Mouse (Mus musculus) midbrain, embryonic 14.5 days (tissue): ENCODE data around the gene Ibsp. TPM values are rescaled to one million over a fixed set of nuclear protein-coding genes. Genes with fewer than 3 reads are reported as not detected.
A peak's percentile ranks its signal among the peaks of the same experiment; 100 is the strongest.

Experiments used
- ATAC-seq: fragments of 200-750 bp; cut with Nextera tagmentation; 2 replicates; pipeline ENCODE4 v1.8.0; 2017; ENCODE audit warnings: moderate number of reproducible peaks, moderate library complexity; ENCODE audit not compliant: low FRiP score, low TSS enrichment
- DNase-seq: peaks from one replicate; pipeline ENCODE4 v3.0.0-alpha.2; 2015
- H3K27ac ChIP-seq: fragments of 300-500 bp; sonication (generic); replicated peaks from 2 replicates; pipeline ENCODE4 v1.5.1; 2014; ENCODE audit warnings: mild to moderate bottlenecking, low read depth, low read length, moderate library complexity
- H3K27me3 ChIP-seq: fragments of 300-500 bp; sonication (generic); 2 replicates; pipeline ENCODE4 v1.6.1; 2014; ENCODE audit warnings: low read length, control low read depth, mixed read lengths; ENCODE audit not compliant: control insufficient read depth, insufficient read depth
- H3K36me3 ChIP-seq: fragments of 300-500 bp; sonication (generic); 2 replicates; pipeline ENCODE4 v1.6.1; 2014; ENCODE audit warnings: low read length, control low read depth; ENCODE audit not compliant: control insufficient read depth, insufficient read depth
- H3K4me1 ChIP-seq: fragments of 300-500 bp; sonication (generic); 2 replicates; pipeline ENCODE4 v1.6.1; 2014; ENCODE audit warnings: mild to moderate bottlenecking, antibody characterized with exemption, low read length, control low read depth; ENCODE audit not compliant: control insufficient read depth, insufficient read depth
- H3K4me2 ChIP-seq: fragments of 300-500 bp; sonication (generic); 2 replicates; pipeline ENCODE4 v1.6.1; 2014; ENCODE audit warnings: mild to moderate bottlenecking, low read length, moderate library complexity
- H3K4me3 ChIP-seq: fragments of 300-500 bp; sonication (generic); replicated peaks from 2 replicates; pipeline ENCODE4 v1.5.1; 2014; ENCODE audit warnings: low read depth, low read length
- H3K9ac ChIP-seq: fragments of 300-500 bp; sonication (generic); replicated peaks from 2 replicates; pipeline ENCODE4 v1.6.1; 2014; ENCODE audit warnings: mild to moderate bottlenecking, low read length, moderate library complexity
- H3K9me3 ChIP-seq: fragments of 300-500 bp; sonication (generic); 2 replicates; pipeline ENCODE4 v1.6.1; 2016; ENCODE audit warnings: low read length, control low read depth, mixed read lengths; ENCODE audit not compliant: control insufficient read depth
- WGBS: fragments of 180-500 bp; shearing (Covaris S2); extraction: QIAGEN DNeasy Blood & Tissue Kit; methylation state at CpG from one replicate; pipeline ENCODE4 v1.1.7; 2014; 5-methylcytosine and 5-hydroxymethylcytosine counted together
- polyA plus RNA-seq: library from polyadenylated mRNA; unstranded; fragments of >200 nt; fragmentation: Nextera tagmentation; extraction: Ambion mirVana; gene quantifications from 2 replicates; pipeline ENCODE4 v1.2.1, GENCODE M21; 2014

Gene Ibsp
- polyA plus RNA-seq, 1 experiment from 2014 or later = not detected

GRCm38 (mm10) chr5:104327389-104327788 lies 28.4 kb downstream of the Ibsp start:
- ATAC-seq (no peak), DNase-seq (no peak)
- WGBS = 83% methylated on average over 8 of the region's 8 CpGs
- Histone ChIP-seq H3K27ac (no peak overlapping the region), H3K9me3 (no peaks in the 10 kb centered on the region), H3K4me1 (no peaks in the 10 kb centered on the region), H3K4me3 (no peak overlapping the region), H3K36me3 (no peaks in the 10 kb centered on the region), H3K9ac (no peak overlapping the region), H3K27me3 (no peaks in the 10 kb centered on the region), H3K4me2 (no peak overlapping the region)

- no peak overlapping the region for H3K4me2 ChIP-seq
- H3K9me3 ChIP-seq = no peaks in the 10 kb centered on the region
- no peak overlapping the region for H3K9ac ChIP-seq
- H3K27ac ChIP-seq = no peak overlapping the region
- H3K27me3 ChIP-seq = no peaks in the 10 kb centered on the region
- H3K36me3 ChIP-seq = no peaks in the 10 kb centered on the region
- H3K4me3 ChIP-seq = no peak overlapping the region
- 0 out of 2 replicates have a peak, but pooled peaks have one; percentile 14 for ATAC-seq
- H3K4me1 ChIP-seq = no peaks in the 10 kb centered on the region
- DNase-seq = no peak
Measured at GRCm38 (mm10) chr5:104327876-104328275, 28.9 kb downstream of the Ibsp start.

- ATAC-seq = 0 out of 2 replicates have a peak, but pooled peaks have one; percentile 58
- Histone ChIP-seq H3K9me3 (no peaks in the 10 kb centered on the region), H3K27ac (no peak overlapping the region), H3K4me2 (no peak overlapping the region), H3K27me3 (no peaks in the 10 kb centered on the region), H3K4me3 (no peak overlapping the region), H3K36me3 (no peaks in the 10 kb centered on the region), H3K9ac (no peak overlapping the region), H3K4me1 (no peaks in the 10 kb centered on the region)
- 91% methylated on average over 4 of the region's 4 CpGs for WGBS
- DNase-seq = no peak
Measured at GRCm38 (mm10) chr5:104328317-104328850, 29.4 kb downstream of the Ibsp start.

DNA sequence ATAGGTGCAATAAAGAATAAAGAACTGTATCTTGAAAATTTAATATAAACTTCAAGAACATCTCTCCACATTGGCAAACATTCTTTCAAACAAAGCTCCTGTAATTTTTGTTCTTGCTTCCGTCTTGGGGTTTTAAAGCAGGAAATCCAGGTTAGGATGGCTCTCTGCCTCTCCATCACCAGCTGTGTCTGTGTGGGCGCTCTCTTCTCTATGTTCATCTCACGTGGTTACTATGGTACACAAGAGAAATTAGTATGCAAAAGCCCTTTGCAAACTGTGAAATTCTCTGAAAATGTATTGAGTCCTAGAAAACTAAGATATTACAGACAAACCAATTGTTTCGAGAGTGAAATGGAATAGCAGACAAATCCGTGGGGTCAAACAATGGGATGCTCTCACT lies 30.4 kb downstream of the Ibsp start:
- H3K4me1 ChIP-seq = no peaks in the 10 kb centered on the region
- no peak overlapping the region for H3K9ac ChIP-seq
- H3K4me3 ChIP-seq = no peak overlapping the region
- no peaks in the 10 kb centered on the region for H3K36me3 ChIP-seq
- H3K9me3 ChIP-seq = no peaks in the 10 kb centered on the region
- ATAC-seq (no peak), DNase-seq (no peak)
- H3K27me3 ChIP-seq = no peaks in the 10 kb centered on the region
- 76% methylated on average over 5 of the region's 5 CpGs for WGBS
- H3K4me2 ChIP-seq = no peak overlapping the region
- no peak overlapping the region for H3K27ac ChIP-seq

- no peak overlapping the region for H3K9ac ChIP-seq
- H3K27ac ChIP-seq = no peak overlapping the region
- no peaks in the 10 kb centered on the region for H3K4me1 ChIP-seq
- H3K9me3 ChIP-seq = no peaks in the 10 kb centered on the region
- no peaks in the 10 kb centered on the region for H3K27me3 ChIP-seq
- no peak overlapping the region for H3K4me3 ChIP-seq
- no peaks in the 10 kb centered on the region for H3K36me3 ChIP-seq
- H3K4me2 ChIP-seq = no peak overlapping the region
- ATAC-seq = no peak
- 26% methylated on average over 5 of the region's 5 CpGs for WGBS
- no peak for DNase-seq
Measured at GRCm38 (mm10) chr5:104330088-104330487, 31.1 kb downstream of the Ibsp start.

DNA sequence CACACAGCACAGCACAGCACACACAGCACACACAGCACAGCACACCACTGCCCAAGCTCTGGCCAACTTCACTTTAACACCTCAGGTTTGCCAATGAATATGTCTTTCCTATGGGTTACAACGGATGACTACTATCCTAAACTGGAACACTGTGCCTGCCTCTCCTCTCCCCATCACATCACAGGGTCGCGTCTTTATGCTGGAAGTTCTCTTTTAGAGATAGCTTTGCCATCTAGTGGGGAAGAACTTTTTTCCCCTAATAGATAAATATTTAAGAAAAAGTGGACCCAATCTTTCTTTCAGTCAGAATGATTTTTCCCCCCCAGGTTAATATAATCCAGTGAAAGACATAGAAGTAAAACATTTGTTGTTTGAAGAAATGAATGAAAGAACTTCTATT lies 33.3 kb downstream of the Ibsp start:
- ATAC-seq (no peak), DNase-seq (no peak)
- WGBS = 66% methylated on average over 3 of the region's 3 CpGs
- Histone ChIP-seq H3K4me2 (no peak overlapping the region), H3K9me3 (no peaks in the 10 kb centered on the region), H3K36me3 (no peaks in the 10 kb centered on the region), H3K4me3 (no peak overlapping the region), H3K9ac (no peak overlapping the region), H3K4me1 (no peaks in the 10 kb centered on the region), H3K27me3 (no peaks in the 10 kb centered on the region), H3K27ac (no peak overlapping the region)

- Histone ChIP-seq H3K4me2 (no peak overlapping the region), H3K9ac (no peak overlapping the region), H3K4me3 (no peak overlapping the region), H3K36me3 (no peaks in the 10 kb centered on the region), H3K4me1 (no peaks in the 10 kb centered on the region), H3K27me3 (no peaks in the 10 kb centered on the region), H3K27ac (no peak overlapping the region), H3K9me3 (no peaks in the 10 kb centered on the region)
- peak; percentile 85 for DNase-seq
- 55% methylated on average over 7 of the region's 7 CpGs for WGBS
- peak; percentile 11; the same call in 1 of the 2 replicates for ATAC-seq
Measured at GRCm38 (mm10) chr5:104333231-104333640, 34.3 kb downstream of the Ibsp start.

GRCm38 (mm10) chr5:104333643-104334042 lies 34.7 kb downstream of the Ibsp start:
- Histone ChIP-seq H3K36me3 (no peaks in the 10 kb centered on the region), H3K9me3 (no peaks in the 10 kb centered on the region), H3K27ac (no peak overlapping the region), H3K4me3 (no peak overlapping the region), H3K9ac (no peak overlapping the region), H3K4me1 (no peaks in the 10 kb centered on the region), H3K27me3 (no peaks in the 10 kb centered on the region), H3K4me2 (no peak overlapping the region)
- no peak for DNase-seq
- ATAC-seq = peak; percentile 24; the same call in 1 of the 2 replicates
- WGBS = 82% methylated on average over 6 of the region's 6 CpGs

GRCm38 (mm10) chr5:104334516-104334915 lies 35.5 kb downstream of the Ibsp start:
- Histone ChIP-seq H3K9ac (no peak overlapping the region), H3K4me3 (no peak overlapping the region), H3K9me3 (no peaks in the 10 kb centered on the region), H3K36me3 (no peaks in the 10 kb centered on the region), H3K4me1 (no peaks in the 10 kb centered on the region), H3K4me2 (no peak overlapping the region), H3K27me3 (no peaks in the 10 kb centered on the region), H3K27ac (no peak overlapping the region)
- ATAC-seq (no peak), DNase-seq (no peak)
- 89% methylated on average over 14 of the region's 14 CpGs for WGBS
